Mouse (Mus musculus) MEL (cell line): ENCODE data around the gene Gpr61. TPM values are rescaled to one million over a fixed set of nuclear protein-coding genes. Genes with fewer than 3 reads are reported as not detected.

Experiments used
- DNase-seq: peaks from one replicate; pipeline ENCODE4 v3.0.0; 2011; ENCODE audit warnings: low read depth, low spot score
- H3K27ac ChIP-seq: 2 replicates; pipeline ENCODE4 v1.5.1; 2012; ENCODE audit warnings: low read depth, mild to moderate bottlenecking, control low read depth, low read length, moderate library complexity; ENCODE audit not compliant: control insufficient read depth
- H3K27me3 ChIP-seq, 2 experiments: fragments of 150-350 bp in 1 of 2; sonication (generic) in 1 of 2; 2 replicates each; pipeline ENCODE4 v1.6.1; 2012; ENCODE audit warnings: low read length in 2 of 2, mild to moderate bottlenecking in 2 of 2, improper control_type of control experiment in 1 of 2, moderate library complexity in 1 of 2; ENCODE audit not compliant: insufficient read depth in 2 of 2, control insufficient read depth in 1 of 2
- H3K36me3 ChIP-seq, 2 experiments: 2 replicates each; pipeline ENCODE4 v1.6.1; 2012 to 2014; ENCODE audit warnings: low read length in 2 of 2, improper control_type of control experiment in 1 of 2, inconsistent platforms in 1 of 2, mild to moderate bottlenecking in 1 of 2; ENCODE audit not compliant: insufficient read depth in 2 of 2, control insufficient read depth in 1 of 2
- H3K4me1 ChIP-seq, 2 experiments: fragments of 150-350 bp in 1 of 2; sonication (generic) in 1 of 2; 2 replicates each; pipeline ENCODE4 v1.6.1; 2012; ENCODE audit warnings: low read length in 2 of 2, improper control_type of control experiment in 1 of 2, mild to moderate bottlenecking in 1 of 2; ENCODE audit not compliant: insufficient read depth in 2 of 2, control insufficient read depth in 1 of 2
- H3K4me3 ChIP-seq, 2 experiments: fragments of 150-350 bp in 1 of 2; sonication (generic) in 1 of 2; 2 replicates each; pipeline ENCODE4 v1.5.1; 2012; ENCODE audit warnings: low read depth in 2 of 2, low read length in 2 of 2, mild to moderate bottlenecking in 2 of 2, moderate library complexity in 2 of 2, control low read depth in 1 of 2, improper control_type of control experiment in 1 of 2; ENCODE audit not compliant: control insufficient read depth in 1 of 2, insufficient read depth in 1 of 2
- H3K79me2 ChIP-seq: 2 replicates; pipeline ENCODE4 v1.6.1; 2012; ENCODE audit warnings: mild to moderate bottlenecking, low read length, moderate library complexity; ENCODE audit not compliant: control insufficient read depth, poor library complexity, insufficient read depth
- H3K9ac ChIP-seq: 2 replicates; pipeline ENCODE4 v1.6.1; 2012; ENCODE audit warnings: low read depth, mild to moderate bottlenecking, control low read depth, low read length, moderate library complexity; ENCODE audit not compliant: control insufficient read depth, poor library complexity, severe bottlenecking
- H3K9me3 ChIP-seq: fragments of 150-350 bp; sonication (generic); replicated peaks from 2 replicates; pipeline ENCODE4 v1.6.1; 2012; ENCODE audit warnings: mild to moderate bottlenecking, low read length, improper control_type of control experiment, moderate library complexity; ENCODE audit not compliant: insufficient read depth
- CHD1 ChIP-seq: IDR thresholded peaks from 2 replicates; pipeline ENCODE4 v1.6.1; 2012; ENCODE audit warnings: low read depth, mild to moderate bottlenecking, inconsistent platforms, low read length, improper control_type of control experiment
- CTCF ChIP-seq, 3 experiments: IDR thresholded peaks in 2 of 3; conservative IDR thresholded peaks in 1 of 3; 2 replicates each; pipeline ENCODE4 v1.5.1; 2011 to 2012; ENCODE audit warnings: low read length in 3 of 3, low read depth in 2 of 3, mild to moderate bottlenecking in 2 of 3, improper control_type of control experiment in 1 of 3, inconsistent platforms in 1 of 3, mixed read lengths in 1 of 3, moderate library complexity in 1 of 3; ENCODE audit not compliant: control insufficient read depth in 1 of 3, insufficient read depth in 1 of 3, poor library complexity in 1 of 3, severe bottlenecking in 1 of 3
- E2F4 ChIP-seq: IDR thresholded peaks from 2 replicates; pipeline ENCODE4 v1.6.1; 2011; ENCODE audit warnings: low read depth, low read length, improper control_type of control experiment, borderline replicate concordance
- ELF1 ChIP-seq: IDR thresholded peaks from 2 replicates; pipeline ENCODE4 v1.6.1; 2014; ENCODE audit warnings: low read depth, mild to moderate bottlenecking, inconsistent platforms, low read length, improper control_type of control experiment, moderate library complexity
- ETS1 ChIP-seq: IDR thresholded peaks from 2 replicates; pipeline ENCODE4 v1.6.1; 2012; ENCODE audit warnings: low read depth, mild to moderate bottlenecking, inconsistent platforms, low read length, improper control_type of control experiment, moderate library complexity
- GABPA ChIP-seq: IDR thresholded peaks from 2 replicates; pipeline ENCODE4 v1.6.1; 2012; ENCODE audit warnings: low read depth, mild to moderate bottlenecking, inconsistent platforms, low read length, improper control_type of control experiment, moderate library complexity
- HCFC1 ChIP-seq: IDR thresholded peaks from 2 replicates; pipeline ENCODE4 v1.6.1; 2012; ENCODE audit warnings: low read depth, mild to moderate bottlenecking, inconsistent platforms, low read length, improper control_type of control experiment, moderate library complexity
- JUND ChIP-seq: IDR thresholded peaks from 2 replicates; pipeline ENCODE4 v1.6.1; 2011; ENCODE audit warnings: low read depth, mild to moderate bottlenecking, improper control_type of control experiment, low read length
- MAFK ChIP-seq: IDR thresholded peaks from 2 replicates; pipeline ENCODE4 v1.6.1; 2011; ENCODE audit warnings: low read depth, mild to moderate bottlenecking, low read length, improper control_type of control experiment, borderline replicate concordance
- MAX ChIP-seq: IDR thresholded peaks from 2 replicates; pipeline ENCODE4 v1.6.1; 2011; ENCODE audit warnings: low read length, improper control_type of control experiment
- MAZ ChIP-seq: IDR thresholded peaks from 2 replicates; pipeline ENCODE4 v1.6.1; 2012; ENCODE audit warnings: low read depth, mild to moderate bottlenecking, inconsistent platforms, low read length, improper control_type of control experiment
- MYB ChIP-seq: IDR thresholded peaks from 2 replicates; pipeline ENCODE4 v1.6.1; 2011; ENCODE audit warnings: mild to moderate bottlenecking, low read depth, low read length, improper control_type of control experiment
- MYC ChIP-seq: IDR thresholded peaks from 2 replicates; pipeline ENCODE4 v1.6.1; 2011; ENCODE audit warnings: low read depth, mild to moderate bottlenecking, low read length, improper control_type of control experiment, moderate library complexity
- POLR2A ChIP-seq, 2 experiments: IDR thresholded peaks; 2 replicates each; pipeline ENCODE4 v1.6.1; 2011 to 2012; ENCODE audit warnings: low read length in 2 of 2, mild to moderate bottlenecking in 2 of 2, control low read depth in 1 of 2, improper control_type of control experiment in 1 of 2, low read depth in 1 of 2, moderate library complexity in 1 of 2; ENCODE audit not compliant: control insufficient read depth in 1 of 2, insufficient read depth in 1 of 2, poor library complexity in 1 of 2
- RAD21 ChIP-seq: IDR thresholded peaks from 2 replicates; pipeline ENCODE4 v1.6.1; 2011; ENCODE audit warnings: mild to moderate bottlenecking, low read depth, low read length, improper control_type of control experiment
- RCOR1 ChIP-seq: IDR thresholded peaks from 2 replicates; pipeline ENCODE4 v1.6.1; 2012; ENCODE audit warnings: low read depth, mild to moderate bottlenecking, inconsistent platforms, low read length, improper control_type of control experiment
- SIN3A ChIP-seq: IDR thresholded peaks from 2 replicates; pipeline ENCODE4 v1.6.1; 2012; ENCODE audit warnings: low read length, improper control_type of control experiment, inconsistent platforms
- SMC3 ChIP-seq: IDR thresholded peaks from 2 replicates; pipeline ENCODE4 v1.6.1; 2011; ENCODE audit warnings: low read depth, low read length, improper control_type of control experiment
- TCF12 ChIP-seq: IDR thresholded peaks from 2 replicates; pipeline ENCODE4 v1.6.1; 2014; ENCODE audit warnings: low read depth, mild to moderate bottlenecking, inconsistent platforms, low read length, improper control_type of control experiment, moderate library complexity
- UBTF ChIP-seq: IDR thresholded peaks from 2 replicates; pipeline ENCODE4 v1.6.1; 2012; ENCODE audit warnings: low read depth, mild to moderate bottlenecking, inconsistent platforms, low read length, improper control_type of control experiment, moderate library complexity, borderline replicate concordance; ENCODE audit not compliant: insufficient read depth
- USF1 ChIP-seq: IDR thresholded peaks from 2 replicates; pipeline ENCODE4 v1.6.1; 2014; ENCODE audit warnings: low read depth, mild to moderate bottlenecking, inconsistent platforms, low read length, improper control_type of control experiment, moderate library complexity
- USF2 ChIP-seq, 2 experiments: IDR thresholded peaks; 2 replicates each; pipeline ENCODE4 v1.6.1; 2011 to 2012; ENCODE audit warnings: improper control_type of control experiment in 2 of 2, low read length in 2 of 2, borderline replicate concordance in 1 of 2, inconsistent platforms in 1 of 2, low read depth in 1 of 2, mild to moderate bottlenecking in 1 of 2; ENCODE audit not compliant: insufficient read depth in 1 of 2
- ZC3H11A ChIP-seq: IDR thresholded peaks from 2 replicates; pipeline ENCODE4 v1.6.1; 2012; ENCODE audit warnings: low read depth, mild to moderate bottlenecking, inconsistent platforms, low read length, improper control_type of control experiment
- ZKSCAN1 ChIP-seq: IDR thresholded peaks from 2 replicates; pipeline ENCODE4 v1.6.1; 2012; ENCODE audit warnings: low read depth, mild to moderate bottlenecking, inconsistent platforms, low read length, improper control_type of control experiment, moderate library complexity
- ZNF384 ChIP-seq: IDR thresholded peaks from 2 replicates; pipeline ENCODE4 v1.6.1; 2012; ENCODE audit warnings: low read depth, mild to moderate bottlenecking, inconsistent platforms, low read length, improper control_type of control experiment
- polyA plus RNA-seq, 2 experiments: library from polyadenylated mRNA; stranded (reverse) in 1 of 2; unstranded in 1 of 2; fragments of >175 nt in 1 of 2; fragments of >200 nt in 1 of 2; gene quantifications; 2 replicates each; pipeline versions ENCODE4 v1.2.1 to v1.2.4; 2012; ENCODE audit warnings: low replicate concordance in 2 of 2, low read depth in 1 of 2; ENCODE audit not compliant: insufficient read length in 2 of 2, insufficient read depth in 1 of 2, missing spikeins in 1 of 2
- total RNA-seq: library from RNA; depleted of rRNA; stranded (reverse); fragments of 300-350 nt; gene quantifications from 2 replicates; pipeline ENCODE4 v1.2.3, GENCODE M21; 2012

Gene Gpr61
- total and polyA plus RNA-seq, 3 experiments, result 0.04 to 0.07 TPM; not detected in 1

- Histone ChIP-seq H3K79me2 (no peaks in the 10 kb centered on the region), H3K9me3 (no peaks in the 10 kb centered on the region), H3K4me1 (peaks cover 0 to 3% of the 10 kb centered on the region in 2 experiments; a peak in 2 of 4 replicates), H3K27ac (no peak overlapping the region), H3K27me3 (no peaks in the 10 kb centered on the region), H3K36me3 (peaks cover 0 to 3% of the 10 kb centered on the region in 2 experiments; a peak in 2 of 4 replicates), H3K4me3 (no peak overlapping the region), H3K9ac (no peak overlapping the region)
- TF ChIP-seq ELF1 (no peak), ZNF384 (no peak), TCF12 (no peak), MYB (no peak), RCOR1 (no peak), MYC (no peak), SMC3 (no peak), CHD1 (no peak), MAFK (no peak), POLR2A (IDR thresholded peaks at IDR 0.05; ENCODE audit: control insufficient read depth in 1 of 2, insufficient read depth in 1 of 2, low read depth in 1 of 2, low read length in 2 of 2, poor library complexity in 1 of 2) (no peak), UBTF (no peak)
- DNase-seq, result no peak
These were observed 39.0 kb upstream of the Gpr61 start for GRCm38 (mm10) chr3:108193686-108194085.

GRCm38 (mm10) chr3:108189897-108190296 lies 35.2 kb upstream of the Gpr61 start:
- TF ChIP-seq E2F4 (no peak), TCF12 (no peak), MAFK (no peak), USF2 (IDR thresholded peaks at IDR 0.05; ENCODE audit: borderline replicate concordance in 1 of 2, insufficient read depth in 1 of 2, low read depth in 1 of 2, low read length in 2 of 2) (no peak), SIN3A (no peak), ZC3H11A (no peak), RAD21 (no peak), CHD1 (no peak), ZNF384 (no peak), CTCF (IDR thresholded peaks at IDR 0.05 in 2 of 3, conservative IDR thresholded peaks at IDR 0.05 in 1 of 3; ENCODE audit: control insufficient read depth in 1 of 3, insufficient read depth in 1 of 3, low read depth in 2 of 3, low read length in 3 of 3, poor library complexity in 1 of 3, severe bottlenecking in 1 of 3) (no peak), RCOR1 (no peak), ZKSCAN1 (no peak), MAZ (no peak), ETS1 (no peak), MYB (no peak), MAX (no peak), USF1 (no peak), GABPA (no peak), HCFC1 (no peak), JUND (no peak)
- peaks cover 0 to 3% of the 10 kb centered on the region in 2 experiments; a peak in 2 of 4 replicates for H3K36me3 ChIP-seq
- H3K9me3 ChIP-seq, result no peaks in the 10 kb centered on the region
- no peak for DNase-seq
- no peak overlapping the region for H3K9ac ChIP-seq
- H3K27me3 ChIP-seq, result peaks cover 0 to under 1% of the 10 kb centered on the region in 2 experiments; a peak in 1 of 4 replicates
- no peak overlapping the region for H3K4me3 ChIP-seq
- H3K79me2 ChIP-seq, result peaks cover 3% of the 10 kb centered on the region; the same call in 1 of the 2 replicates
- H3K4me1 ChIP-seq, result peaks cover 3 to 11% of the 10 kb centered on the region in 2 experiments
- no peak overlapping the region for H3K27ac ChIP-seq
